Mouse (Mus musculus): ENCODE data around the gene Atp10a. TPM values are rescaled to one million over a fixed set of nuclear protein-coding genes. Genes with fewer than 3 reads are reported as not detected.

Gene Atp10a
- polyA plus RNA-seq, 1 experiment from 2014 or later, result 5.6 TPM

- in situ Hi-C loops (cut with MboI; ENCODE audit: low pct_unique_long_range_greater_than_20kb), result loop anchor here (25.0 kb wide), 1 partner anchor 505 kb away; the partner anchor contains the start of gene Ube3a
- ATAC-seq (no peak), DNase-seq (ENCODE audit: low read depth, low spot score) (no peak)
- CTCF ChIA-PET, result no interaction called here
- TF ChIP-seq CTCF (IDR thresholded peaks at IDR 0.05), result no peak
- POLR2A ChIA-PET, result no interaction called here
- no peaks in the 10 kb centered on the region for H3K27me3 ChIP-seq
Observed at GRCm38 (mm10) chr7:58732406-58732805, 76.4 kb downstream of the Atp10a start.

- no peak for TF ChIP-seq CTCF (IDR thresholded peaks at IDR 0.05)
- in situ Hi-C loops (cut with MboI; ENCODE audit: low pct_unique_long_range_greater_than_20kb), result loop anchor here (25.0 kb wide), 1 partner anchor 504 kb away; the partner anchor contains the start of gene Ube3a
- ChIA-PET CTCF (interaction anchor here (1.4 kb wide), 1 partner anchor 19 kb away, joined by 3 read pairs; no protein-coding TSS in a partner anchor), POLR2A (no interaction called here)
- no peak for DNase-seq (ENCODE audit: low read depth, low spot score)
- peak; percentile 25 for ATAC-seq
- no peaks in the 10 kb centered on the region for H3K27me3 ChIP-seq
Observed at GRCm38 (mm10) chr7:58733490-58733901, 77.5 kb downstream of the Atp10a start.

DNA sequence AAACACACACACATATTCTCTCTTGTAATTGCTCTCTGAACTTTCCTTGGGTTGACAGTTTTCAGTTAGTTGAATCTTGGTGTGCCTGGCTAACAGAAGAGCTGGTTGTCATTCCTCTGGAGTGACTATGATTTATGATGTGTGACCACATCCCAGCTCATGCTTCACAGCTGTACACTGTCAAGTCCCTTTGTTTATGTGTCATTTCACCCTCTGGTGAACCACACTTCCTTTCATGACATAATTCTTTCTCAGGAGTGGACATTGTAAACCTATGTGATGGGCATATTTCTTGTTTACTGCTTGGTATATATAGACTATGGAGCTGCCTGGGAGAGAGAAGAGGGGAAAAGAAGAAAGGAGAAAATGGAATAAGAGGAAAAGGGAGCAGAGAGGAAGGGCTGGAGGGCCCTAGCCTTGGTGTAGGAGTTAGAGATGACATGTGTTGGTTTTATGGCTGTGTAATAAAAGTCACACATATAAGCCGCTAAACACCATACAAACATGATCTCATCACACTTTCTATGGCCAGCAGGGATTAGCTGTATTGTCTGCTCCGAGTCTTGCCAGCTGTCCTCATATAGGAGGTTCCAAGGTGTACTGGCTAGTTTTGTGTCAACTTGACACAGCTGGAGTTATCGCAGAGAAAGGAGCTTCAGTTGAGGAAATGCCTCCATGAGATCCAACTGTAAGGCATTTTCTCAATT lies 81.0 kb downstream of the Atp10a start:
- H3K27me3 ChIP-seq, result no peaks in the 10 kb centered on the region
- ATAC-seq (peak; percentile 88), DNase-seq (ENCODE audit: low read depth, low spot score) (peak; percentile 79)
- POLR2A ChIA-PET, result no interaction called here
- CTCF ChIA-PET, result interaction anchor here (1.4 kb wide), 2 partner anchors 16 to 343 kb away, joined by 3 to 5 read pairs; no protein-coding TSS in a partner anchor
- in situ Hi-C loops (cut with MboI; ENCODE audit: low pct_unique_long_range_greater_than_20kb), result loop anchor here (25.0 kb wide), 1 partner anchor 500 kb away; the partner anchor contains the start of gene Ube3a
- TF ChIP-seq CTCF (IDR thresholded peaks at IDR 0.05), result no peak

GRCm38 (mm10) chr7:58740196-58740595 lies 84.2 kb downstream of the Atp10a start:
- no peak for ATAC-seq

GRCm38 (mm10) chr7:58740842-58741241 lies 84.9 kb downstream of the Atp10a start:
- in situ Hi-C loops (cut with MboI; ENCODE audit: low pct_unique_long_range_greater_than_20kb), result loop anchor here (10.0 to 25.0 kb wide), 3 partner anchors 86 to 496 kb away; partner anchors contain the start of genes Atp10a and Ube3a
- ATAC-seq, result no peak
- no peaks in the 10 kb centered on the region for H3K27me3 ChIP-seq
- POLR2A ChIA-PET, result no interaction called here
- no peak for TF ChIP-seq CTCF (IDR thresholded peaks at IDR 0.05)
- CTCF ChIA-PET, result no interaction called here
- DNase-seq (ENCODE audit: low read depth, low spot score), result no peak

More at GRCm38 (mm10) chr7:58740196-58740595, 84.2 kb downstream of the Atp10a start:
- in situ Hi-C loops (cut with MboI; ENCODE audit: low pct_unique_long_range_greater_than_20kb), result loop anchor here (10.0 to 25.0 kb wide), 3 partner anchors 85 to 497 kb away; partner anchors contain the start of genes Atp10a and Ube3a
- TF ChIP-seq CTCF (IDR thresholded peaks at IDR 0.05), result no peak
- CTCF ChIA-PET, result interaction anchor here (1.8 kb wide), 1 partner anchor 10 kb away, joined by 7 read pairs; no protein-coding TSS in a partner anchor
- DNase-seq (ENCODE audit: low read depth, low spot score), result no peak
- no peaks in the 10 kb centered on the region for H3K27me3 ChIP-seq
- POLR2A ChIA-PET, result no interaction called here

DNA sequence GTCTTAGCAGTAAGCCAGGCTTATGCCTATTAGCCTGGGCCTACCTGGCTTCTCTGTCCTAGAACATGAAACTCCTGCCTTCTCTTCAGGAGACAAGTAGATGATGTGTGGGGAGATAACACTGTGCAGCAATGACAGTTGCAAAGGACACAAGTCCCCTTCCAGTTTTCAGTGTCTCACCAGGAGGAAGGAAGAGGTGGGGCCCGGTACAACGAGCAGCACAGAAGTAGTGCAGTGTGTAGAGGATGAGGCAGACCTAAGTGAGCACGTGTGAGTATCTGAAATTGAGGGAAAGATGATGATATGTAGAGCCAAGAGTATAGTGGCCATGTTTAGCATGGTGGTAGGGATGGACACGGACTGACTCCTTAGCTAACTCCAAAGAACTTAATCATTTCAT lies 86.0 kb downstream of the Atp10a start:
- ChIA-PET CTCF (interaction anchor here (1.1 kb wide), 1 partner anchor 158 kb away, joined by 4 read pairs; no protein-coding TSS in a partner anchor), POLR2A (no interaction called here)
- DNase-seq (ENCODE audit: low read depth, low spot score) (no peak), ATAC-seq (no peak)
- in situ Hi-C loops (cut with MboI; ENCODE audit: low pct_unique_long_range_greater_than_20kb), result loop anchor here (10.0 to 25.0 kb wide), 3 partner anchors 87 to 495 kb away; partner anchors contain the start of genes Atp10a and Ube3a
- TF ChIP-seq CTCF (IDR thresholded peaks at IDR 0.05), result no peak
- H3K27me3 ChIP-seq, result no peaks in the 10 kb centered on the region

DNA sequence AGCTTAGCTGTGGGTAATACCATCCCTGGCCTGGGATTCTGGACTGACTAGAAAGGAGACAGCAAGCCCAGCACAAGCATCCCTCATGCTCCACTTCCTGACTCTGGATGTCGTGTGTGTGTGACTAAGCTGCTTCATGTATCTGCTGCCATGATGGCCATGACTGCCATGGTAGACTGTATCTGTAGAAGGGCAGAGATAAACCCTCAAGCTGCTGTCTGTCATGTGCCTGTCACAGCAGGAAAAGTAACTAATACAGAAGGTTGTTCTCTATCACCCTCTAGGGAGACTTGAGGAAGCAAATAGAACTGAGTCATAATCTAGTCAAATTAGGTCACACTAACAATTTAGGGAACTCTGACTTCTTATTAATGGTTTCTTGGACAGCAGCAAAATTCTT lies 86.7 kb downstream of the Atp10a start:
- ATAC-seq (peak; percentile 46), DNase-seq (ENCODE audit: low read depth, low spot score) (no peak)
- CTCF ChIA-PET, result interaction anchor here (1.1 kb wide), 1 partner anchor 158 kb away, joined by 4 read pairs; no protein-coding TSS in a partner anchor
- no peak for TF ChIP-seq CTCF (IDR thresholded peaks at IDR 0.05)
- POLR2A ChIA-PET, result no interaction called here
- in situ Hi-C loops (cut with MboI; ENCODE audit: low pct_unique_long_range_greater_than_20kb), result loop anchor here (10.0 to 25.0 kb wide), 3 partner anchors 88 to 495 kb away; partner anchors contain the start of genes Atp10a and Ube3a
- H3K27me3 ChIP-seq, result no peaks in the 10 kb centered on the region

GRCm38 (mm10) chr7:58743362-58744320 lies 87.7 kb downstream of the Atp10a start:
- ATAC-seq, result peak; percentile 80
- no peak for DNase-seq (ENCODE audit: low read depth, low spot score)
- CTCF ChIA-PET, result interaction anchor here (0.8 to 2.4 kb wide), 8 partner anchors 11 to 84 kb away, joined by 3 to 9 read pairs (median 4); no protein-coding TSS in a partner anchor
- no peaks in the 10 kb centered on the region for H3K27me3 ChIP-seq
- TF ChIP-seq CTCF (IDR thresholded peaks at IDR 0.05), result peak; percentile 64
- in situ Hi-C loops (cut with MboI; ENCODE audit: low pct_unique_long_range_greater_than_20kb), result loop anchor here (10.0 to 25.0 kb wide), 3 partner anchors 89 to 494 kb away; partner anchors contain the start of genes Atp10a and Ube3a
- POLR2A ChIA-PET, result no interaction called here

- TF ChIP-seq CTCF (IDR thresholded peaks at IDR 0.05), result no peak
- DNase-seq (ENCODE audit: low read depth, low spot score), result no peak
- ChIA-PET CTCF (interaction anchor here (0.9 kb wide), 1 partner anchor 17 kb away, joined by 3 read pairs; no protein-coding TSS in a partner anchor), POLR2A (no interaction called here)
- no peaks in the 10 kb centered on the region for H3K27me3 ChIP-seq
- ATAC-seq, result no peak
- in situ Hi-C loops (cut with MboI; ENCODE audit: low pct_unique_long_range_greater_than_20kb), result loop anchor here (10.0 to 25.0 kb wide), 3 partner anchors 92 to 490 kb away; partner anchors contain the start of genes Atp10a and Ube3a
Observed at GRCm38 (mm10) chr7:58746817-58747216, 90.9 kb downstream of the Atp10a start.

All from Patski (cell line).